Mouse (Mus musculus): ENCODE data around the gene Olfr424. TPM values are rescaled to one million over a fixed set of nuclear protein-coding genes. Genes with fewer than 3 reads are reported as not detected.

Olfr424 gene
- polyA plus RNA-seq (2012): not detected in 2 replicates

GRCm38 (mm10) chr1:174131217-174131616 lies at the start of gene Olfr424:
TSS of gene Olfr424 (plus strand) at chr1:174131517.
- no peak for TF ChIP-seq GATA1 (IDR thresholded peaks at IDR 0.05; ENCODE audit: low read length)

DNA sequence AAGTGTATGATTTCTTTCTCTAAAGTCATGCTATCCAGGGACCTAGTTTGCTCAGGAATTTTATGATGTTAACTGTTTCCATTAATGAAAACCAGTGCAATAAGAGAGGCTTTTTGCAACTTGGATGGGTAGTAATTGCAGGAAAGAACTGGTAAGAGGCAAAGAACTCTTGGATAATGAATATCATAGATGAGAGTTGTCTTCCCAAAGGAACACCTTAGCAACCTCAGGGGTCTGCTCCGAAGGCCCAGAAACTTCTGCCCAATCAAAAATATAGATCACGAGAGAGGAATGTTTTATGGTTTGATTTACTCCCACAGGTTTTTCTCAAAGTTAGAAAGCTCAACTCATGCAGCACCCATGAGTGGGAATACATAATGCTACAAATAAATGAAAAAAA lies 47.3 kb upstream of the Olfr424 start, which contains the start of gene Olfr429:
Gene Olfr429 (plus strand): TSS at position 301 of the 400 bp plus-strand sequence.
- no peak for TF ChIP-seq GATA1 (IDR thresholded peaks at IDR 0.05; ENCODE audit: low read length)

- no peak for TF ChIP-seq GATA1 (IDR thresholded peaks at IDR 0.05; ENCODE audit: low read length)
Measured at GRCm38 (mm10) chr1:174096591-174096990, 34.7 kb upstream of the Olfr424 start, which contains the start of gene Olfr427. TSS of gene Olfr427 (plus strand) at chr1:174096891.

- no peak for TF ChIP-seq GATA1 (IDR thresholded peaks at IDR 0.05; ENCODE audit: low read length)
Measured at GRCm38 (mm10) chr1:174103735-174104134, 27.6 kb upstream of the Olfr424 start.

GRCm38 (mm10) chr1:174121062-174121461 lies 10.3 kb upstream of the Olfr424 start, which contains the start of gene Olfr231:
TSS of gene Olfr231 (minus strand) at chr1:174121162.
- no peak for TF ChIP-seq GATA1 (IDR thresholded peaks at IDR 0.05; ENCODE audit: low read length)

- no peak for TF ChIP-seq GATA1 (IDR thresholded peaks at IDR 0.05; ENCODE audit: low read length)
Measured at GRCm38 (mm10) chr1:174131999-174132398, 682 bp downstream of the Olfr424 start.

- no peak for TF ChIP-seq GATA1 (IDR thresholded peaks at IDR 0.05; ENCODE audit: low read length)
Measured at GRCm38 (mm10) chr1:174141384-174141783, 10.1 kb downstream of the Olfr424 start.

GRCm38 (mm10) chr1:174146696-174147095 lies 15.4 kb downstream of the Olfr424 start:
- no peak for TF ChIP-seq GATA1 (IDR thresholded peaks at IDR 0.05; ENCODE audit: low read length)

GRCm38 (mm10) chr1:174149289-174149688 lies 18.0 kb downstream of the Olfr424 start:
- TF ChIP-seq GATA1 (IDR thresholded peaks at IDR 0.05; ENCODE audit: low read length): no peak

GRCm38 (mm10) chr1:174155333-174155732 lies 24.0 kb downstream of the Olfr424 start, which contains the start of gene Olfr420:
TSS of gene Olfr420 (plus strand) at chr1:174155633.
- no peak for TF ChIP-seq GATA1 (IDR thresholded peaks at IDR 0.05; ENCODE audit: low read length)

DNA sequence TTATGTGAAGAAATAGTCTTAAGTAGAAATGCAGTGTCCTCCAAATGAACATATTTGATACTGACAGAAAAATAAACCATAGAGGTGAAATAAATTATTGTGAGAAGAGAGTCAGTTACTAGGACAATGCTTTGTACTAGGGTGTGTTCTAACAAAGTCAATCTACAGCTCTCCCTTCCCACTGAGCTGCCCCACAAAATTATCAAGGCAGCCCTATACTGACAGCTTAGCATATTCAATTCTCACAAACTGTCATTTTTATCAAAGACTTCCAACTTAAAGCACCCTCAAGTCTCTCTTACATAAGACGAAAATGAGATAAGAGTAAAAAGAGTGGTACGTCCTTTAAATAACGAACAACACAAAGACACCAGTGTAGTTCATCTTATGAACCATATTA lies 26.3 kb downstream of the Olfr424 start:
- TF ChIP-seq GATA1 (IDR thresholded peaks at IDR 0.05; ENCODE audit: low read length): no peak

GRCm38 (mm10) chr1:174158512-174158911 lies 27.2 kb downstream of the Olfr424 start:
- no peak for TF ChIP-seq GATA1 (IDR thresholded peaks at IDR 0.05; ENCODE audit: low read length)

GRCm38 (mm10) chr1:174159095-174159494 lies 27.8 kb downstream of the Olfr424 start:
- peak; percentile 80 for TF ChIP-seq GATA1 (IDR thresholded peaks at IDR 0.05; ENCODE audit: low read length)

DNA sequence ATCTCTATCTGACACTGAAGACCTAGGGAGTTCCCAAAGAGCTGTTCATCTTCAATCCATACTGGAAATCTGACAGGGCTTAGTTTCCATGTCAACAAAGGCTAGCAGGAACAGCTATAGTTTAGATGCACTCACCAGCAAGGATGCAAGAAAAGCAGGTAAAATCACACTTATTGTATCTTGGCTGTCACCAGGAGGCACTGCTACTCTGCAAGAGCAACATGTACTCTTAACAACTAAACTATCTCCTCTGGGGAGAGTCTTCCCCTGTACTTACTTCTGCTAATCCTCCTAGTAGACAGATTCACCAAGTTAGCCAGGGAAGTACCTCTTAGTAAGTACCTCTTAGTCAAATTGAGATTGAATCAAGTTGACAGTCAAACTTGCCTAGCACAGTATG lies 37.7 kb downstream of the Olfr424 start:
- TF ChIP-seq GATA1 (IDR thresholded peaks at IDR 0.05; ENCODE audit: low read length): no peak

DNA sequence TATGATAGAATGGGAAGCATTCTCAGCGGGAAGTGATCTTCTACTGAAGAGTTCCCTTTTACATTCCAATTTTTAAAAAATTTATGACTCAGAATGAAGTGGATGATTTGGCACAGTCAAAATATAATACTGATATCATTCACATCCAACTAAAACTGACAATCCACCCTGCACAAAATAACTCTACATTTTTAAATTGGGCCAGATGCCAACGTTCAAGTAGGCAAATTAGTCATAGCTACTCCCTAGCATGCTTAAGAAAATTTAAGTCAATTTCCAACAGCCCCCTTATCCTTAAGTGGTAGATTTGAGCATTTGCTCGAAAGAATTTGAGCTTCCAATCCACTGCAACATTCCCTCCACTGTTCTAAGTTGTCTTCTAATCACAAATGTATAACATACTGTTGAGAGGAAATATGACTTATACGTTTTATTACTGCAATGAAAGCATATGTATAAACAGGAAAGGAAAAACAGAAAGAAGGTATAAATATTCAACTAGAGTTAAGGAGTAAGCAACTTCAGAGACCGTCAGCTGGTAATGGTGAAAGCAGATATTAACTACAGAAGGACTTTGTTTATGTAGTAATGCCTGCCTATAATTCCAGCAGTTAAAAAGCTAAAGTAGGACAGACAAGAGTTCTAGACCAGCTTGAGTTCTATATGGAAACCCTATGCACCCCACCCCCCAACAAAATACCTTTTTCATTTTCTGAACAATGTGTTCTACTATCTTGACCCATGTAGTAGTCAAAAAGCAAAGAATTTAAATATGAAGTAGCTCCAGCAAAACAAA lies 39.6 kb downstream of the Olfr424 start:
- no peak for TF ChIP-seq GATA1 (IDR thresholded peaks at IDR 0.05; ENCODE audit: low read length)

- TF ChIP-seq GATA1 (IDR thresholded peaks at IDR 0.05; ENCODE audit: low read length): peak; percentile 58
Measured at GRCm38 (mm10) chr1:174171537-174171936, 40.2 kb downstream of the Olfr424 start.

- TF ChIP-seq GATA1 (IDR thresholded peaks at IDR 0.05; ENCODE audit: low read length): no peak
Measured at GRCm38 (mm10) chr1:174172605-174173004, 41.3 kb downstream of the Olfr424 start, which contains the start of gene Spta1. TSS of gene Spta1 (plus strand) at chr1:174172776.

Other genes with a start within 250 kb of the Olfr424 start
- gene Ifi211, start 218.5 kb upstream of the Olfr424 start, polyA plus RNA-seq (2012): not detected in 2 replicates
- gene Mndal, start 189.0 kb upstream of the Olfr424 start, polyA plus RNA-seq (2012): not detected in 2 replicates
- gene Ifi203, start 188.8 kb upstream of the Olfr424 start, polyA plus RNA-seq (2012): not detected in 2 replicates
- gene Ifi202b, start 148.8 kb upstream of the Olfr424 start, polyA plus RNA-seq (2012): not detected in 2 replicates
- not detected in 2 replicates for gene Ifi205, start 99.7 kb upstream of the Olfr424 start, polyA plus RNA-seq (2012)
- not detected in 2 replicates for gene Olfr433, start 90.8 kb upstream of the Olfr424 start, polyA plus RNA-seq (2012)
- gene Olfr432, start 82.3 kb upstream of the Olfr424 start, polyA plus RNA-seq (2012): not detected in 2 replicates
- gene Olfr430, start 64.9 kb upstream of the Olfr424 start, polyA plus RNA-seq (2012): not detected in 2 replicates
- gene Olfr429, start 47.2 kb upstream of the Olfr424 start, polyA plus RNA-seq (2012): not detected in 2 replicates
- gene Olfr427, start 34.6 kb upstream of the Olfr424 start, polyA plus RNA-seq (2012): not detected in 2 replicates
- not detected in 2 replicates for gene Olfr231, start 10.4 kb upstream of the Olfr424 start, polyA plus RNA-seq (2012)
- not detected in 2 replicates for gene Olfr420, start 24.1 kb downstream of the Olfr424 start, polyA plus RNA-seq (2012)
- gene Spta1, start 41.3 kb downstream of the Olfr424 start, polyA plus RNA-seq (2012): 2.9 and 3.0 TPM in 2 replicates
- not detected in 2 replicates for gene Olfr419, start 120.5 kb downstream of the Olfr424 start, polyA plus RNA-seq (2012)
- not detected in 2 replicates for gene Mptx1, start 199.0 kb downstream of the Olfr424 start, polyA plus RNA-seq (2012)
- not detected in 2 replicates for gene Olfr417, start 233.6 kb downstream of the Olfr424 start, polyA plus RNA-seq (2012)